8 mouse cellular contexts compared by ENCODE assay signal in genomic region chr2:91922586-91923414, GRCm38 (mm10). TPM values are rescaled to one million over a fixed set of nuclear protein-coding genes. Genes with fewer than 3 reads are reported as not detected.
A peak's percentile ranks its signal among the peaks of the same experiment; 100 is the strongest.
DNase-seq lines count a peak whose midpoint lies in the region; ATAC-seq lines count a peak whose summit lies in the region.

No protein-coding gene starts in this region.

- 0 out of 2 replicates have a peak, but pooled peaks have one; percentile 13 for ATAC-seq in hindbrain, embryonic 11.5 days (ENCODE audit: low FRiP score)
- 0 out of 2 replicates have a peak, but pooled peaks have one; percentile 3 for ATAC-seq in midbrain, embryonic 15.5 days (replicated peaks)
- ATAC-seq in erythroblast, adult 5-6 weeks (replicated peaks; ENCODE audit: low FRiP score, poor library complexity, severe bottlenecking), result no peak

- H3K4me3 ChIP-seq in hindbrain, embryonic 11.5 days (ENCODE audit: low read depth, low read length), result peak overlapping the region; percentile 47
- peak overlapping the region; percentile 73 for H3K4me3 ChIP-seq in midbrain, embryonic 15.5 days

- 0 out of 2 replicates have a peak, but pooled peaks cover 4% of the 10 kb centered on the region for H3K36me3 ChIP-seq in hindbrain, embryonic 11.5 days (ENCODE audit: control insufficient read depth, insufficient read depth, low read length)
- H3K36me3 ChIP-seq in midbrain, embryonic 15.5 days (replicated peaks), result peaks cover 15% of the 10 kb centered on the region

- peak; percentile 22 to 44 for DNase-seq in layer of hippocampus, postnatal 10 days (ENCODE audit: low spot score in 2 of 2)
- DNase-seq in layer of hippocampus, adult 11-12 months (ENCODE audit: low spot score), result no peak
- DNase-seq in ZHBTc4 (ENCODE audit: low read depth, low spot score), result peak; percentile 68
- peak; percentile 44 for DNase-seq in hindbrain, embryonic 11.5 days (ENCODE audit: low spot score)
- no peak for DNase-seq in adrenal gland, postnatal 10 days
- no peak for DNase-seq in adrenal gland, adult 8-10 months

- H3K27me3 ChIP-seq in hindbrain, embryonic 11.5 days (ENCODE audit: control insufficient read depth, insufficient read depth, low read length), result peaks cover 30% of the 10 kb centered on the region
- peaks cover 56% of the 10 kb centered on the region for H3K27me3 ChIP-seq in midbrain, embryonic 15.5 days (replicated peaks)

- no peaks in the 10 kb centered on the region for H3K9me3 ChIP-seq in hindbrain, embryonic 11.5 days (ENCODE audit: control insufficient read depth, low read length)
- no peaks in the 10 kb centered on the region for H3K9me3 ChIP-seq in midbrain, embryonic 15.5 days

- H3K27ac ChIP-seq in hindbrain, embryonic 11.5 days (ENCODE audit: low read depth, low read length), result no peak overlapping the region
- no peak overlapping the region for H3K27ac ChIP-seq in midbrain, embryonic 15.5 days

- no peak overlapping the region for H3K4me2 ChIP-seq in hindbrain, embryonic 11.5 days (replicated peaks; ENCODE audit: low read depth, low read length)
- H3K4me2 ChIP-seq in midbrain, embryonic 15.5 days, result peak overlapping the region; percentile 95

- H3K9ac ChIP-seq in hindbrain, embryonic 11.5 days (ENCODE audit: low read depth, low read length), result no peak overlapping the region
- no peak overlapping the region for H3K9ac ChIP-seq in midbrain, embryonic 15.5 days

- 0 out of 2 replicates have a peak, but pooled peaks cover 2% of the 10 kb centered on the region for H3K4me1 ChIP-seq in hindbrain, embryonic 11.5 days (replicated peaks; ENCODE audit: control insufficient read depth, insufficient read depth, low read length)
- peaks cover 27% of the 10 kb centered on the region for H3K4me1 ChIP-seq in midbrain, embryonic 15.5 days

- WGBS in hindbrain, embryonic 11.5 days, result 3% methylated on average over 37 of the region's 37 CpGs
- WGBS in midbrain, embryonic 15.5 days, result 2% methylated on average over 37 of the region's 37 CpGs

RNA-seq across cellular contexts. Expression of gene Chrm4, which starts 4.2 kb away (rescaled TPM):
- total RNA-seq in layer of hippocampus, postnatal 10 days (2021), result 10 to 100 TPM; 20.0 to 21.3 TPM
- 0.20 and 0.42 TPM in 2 replicates for polyA plus RNA-seq in hindbrain, embryonic 11.5 days (2014; fragmentation: Nextera tagmentation; extraction: Ambion mirVana)
- polyA plus RNA-seq in midbrain, embryonic 15.5 days (2015; fragmentation: Nextera tagmentation; extraction: Ambion mirVana), result 0.57 and 0.66 TPM in 2 replicates
- under 1 TPM; 0.18 to 0.27 TPM for total RNA-seq in adrenal gland, postnatal 10 days (2021)
- total RNA-seq in adrenal gland, adult 8-10 months (2022), result 1 to 10 TPM; 1.0 to 4.2 (median 2.6) TPM
- not detected in 2 replicates for total RNA-seq in erythroblast, adult 5-6 weeks (2015; ENCODE audit: low replicate concordance)
- not detected in 2 replicates for total RNA-seq in erythroblast, adult 5-6 weeks (2017; ENCODE audit: low replicate concordance)

RNA-seq across cellular contexts. Expression of gene Mdk, which starts 9.3 kb away (rescaled TPM):
- total RNA-seq in layer of hippocampus, postnatal 10 days (2021), result 10 to 100 TPM; 44.3 to 49.4 TPM
- 960 and 984 TPM in 2 replicates for polyA plus RNA-seq in hindbrain, embryonic 11.5 days (2014; fragmentation: Nextera tagmentation; extraction: Ambion mirVana)
- 132 and 158 TPM in 2 replicates for polyA plus RNA-seq in midbrain, embryonic 15.5 days (2015; fragmentation: Nextera tagmentation; extraction: Ambion mirVana)
- 10 to 100 TPM; 30.8 to 36.7 TPM for total RNA-seq in adrenal gland, postnatal 10 days (2021)
- total RNA-seq in adrenal gland, adult 8-10 months (2022), result 10 to 100 TPM in 2 of 4 experiments, 1 to 10 TPM in 2; 7.7 to 13.1 (median 9.1) TPM
- 1.9 TPM in 1 of 2 replicates, not detected in the other for total RNA-seq in erythroblast, adult 5-6 weeks (2015; ENCODE audit: low replicate concordance)
- 0.77 TPM in 1 of 2 replicates, not detected in the other for total RNA-seq in erythroblast, adult 5-6 weeks (2017; ENCODE audit: low replicate concordance)

RNA-seq across cellular contexts. Expression of gene Gm9821, which starts 22.7 kb away (rescaled TPM):
- total RNA-seq in layer of hippocampus, postnatal 10 days (2021), result not detected
- polyA plus RNA-seq in hindbrain, embryonic 11.5 days (2014; fragmentation: Nextera tagmentation; extraction: Ambion mirVana), result 0.27 and 0.37 TPM in 2 replicates
- 0.20 and 0.31 TPM in 2 replicates for polyA plus RNA-seq in midbrain, embryonic 15.5 days (2015; fragmentation: Nextera tagmentation; extraction: Ambion mirVana)
- total RNA-seq in adrenal gland, postnatal 10 days (2021), result not detected
- total RNA-seq in adrenal gland, adult 8-10 months (2022), result not detected
- total RNA-seq in erythroblast, adult 5-6 weeks (2015; ENCODE audit: low replicate concordance), result not detected in 2 replicates
- 0.28 TPM in 1 of 2 replicates, not detected in the other for total RNA-seq in erythroblast, adult 5-6 weeks (2017; ENCODE audit: low replicate concordance)

RNA-seq across cellular contexts. Expression of gene Dgkz, which starts 52.9 kb away (rescaled TPM):
- 100 to 1,000 TPM; 313 to 336 TPM for total RNA-seq in layer of hippocampus, postnatal 10 days (2021)
- polyA plus RNA-seq in hindbrain, embryonic 11.5 days (2014; fragmentation: Nextera tagmentation; extraction: Ambion mirVana), result 24.1 and 28.9 TPM in 2 replicates
- 32.2 and 36.1 TPM in 2 replicates for polyA plus RNA-seq in midbrain, embryonic 15.5 days (2015; fragmentation: Nextera tagmentation; extraction: Ambion mirVana)
- total RNA-seq in adrenal gland, postnatal 10 days (2021), result 10 to 100 TPM; 64.4 to 72.1 TPM
- 10 to 100 TPM; 47.7 to 87.4 (median 66.3) TPM for total RNA-seq in adrenal gland, adult 8-10 months (2022)
- total RNA-seq in erythroblast, adult 5-6 weeks (2015; ENCODE audit: low replicate concordance), result 35.9 and 75.1 TPM in 2 replicates
- 13.7 and 19.5 TPM in 2 replicates for total RNA-seq in erythroblast, adult 5-6 weeks (2017; ENCODE audit: low replicate concordance)

Comparison
In these comparisons a context has a peak if more than half of its experiments do, and no peak if none do; other contexts are left out.
1. DNase-seq: peak in layer of hippocampus, postnatal 10 days (2 of 2), ZHBTc4 (single experiment) and hindbrain, embryonic 11.5 days (single experiment); none in layer of hippocampus, adult 11-12 months (single experiment), adrenal gland, postnatal 10 days (single experiment) and adrenal gland, adult 8-10 months (single experiment).
2. RNA of gene Chrm4, which starts 4.2 kb away (total RNA-seq): 20.0 to 21.3 TPM in layer of hippocampus, postnatal 10 days; 1.0 to 4.2 TPM in adrenal gland, adult 8-10 months, 0.18 to 0.27 TPM in adrenal gland, postnatal 10 days and not detected in erythroblast, adult 5-6 weeks; every median in the first group is over 4 times any median in the second.